Mouse (Mus musculus): ENCODE data around the gene Pip5k1a. TPM values are rescaled to one million over a fixed set of nuclear protein-coding genes. Genes with fewer than 3 reads are reported as not detected.
"Not testable (repeated sequence)": the region's sequence is repeated elsewhere in the genome, so short reads cannot be mapped to it uniquely, and the experiment has no call there.

Pip5k1a gene
- total RNA-seq, 2 experiments from 2014 or later, result 31.5 to 81.5 TPM

DNA sequence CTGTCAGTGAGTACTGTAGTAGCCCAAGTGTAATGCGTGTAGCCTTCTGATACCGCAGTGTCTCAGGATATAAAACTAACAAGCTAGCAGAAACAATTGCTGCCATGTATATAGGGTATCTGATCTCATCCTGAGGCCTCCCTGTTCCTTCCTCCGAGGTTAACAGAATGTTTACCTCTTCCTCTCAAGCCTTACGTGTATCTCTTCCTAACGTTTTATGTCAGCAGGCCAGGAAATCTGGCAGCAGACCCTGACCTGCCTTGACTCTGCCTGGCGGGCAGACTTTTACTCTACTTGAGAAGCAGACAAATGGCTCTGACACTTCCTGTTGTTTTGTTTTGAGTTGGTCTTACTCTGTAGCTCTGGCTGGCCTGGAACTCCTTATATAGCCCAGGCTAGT lies 14.8 kb upstream of the Pip5k1a start:
- ATAC-seq (replicated peaks; ENCODE audit: low FRiP score, poor library complexity, severe bottlenecking), result no peak

DNA sequence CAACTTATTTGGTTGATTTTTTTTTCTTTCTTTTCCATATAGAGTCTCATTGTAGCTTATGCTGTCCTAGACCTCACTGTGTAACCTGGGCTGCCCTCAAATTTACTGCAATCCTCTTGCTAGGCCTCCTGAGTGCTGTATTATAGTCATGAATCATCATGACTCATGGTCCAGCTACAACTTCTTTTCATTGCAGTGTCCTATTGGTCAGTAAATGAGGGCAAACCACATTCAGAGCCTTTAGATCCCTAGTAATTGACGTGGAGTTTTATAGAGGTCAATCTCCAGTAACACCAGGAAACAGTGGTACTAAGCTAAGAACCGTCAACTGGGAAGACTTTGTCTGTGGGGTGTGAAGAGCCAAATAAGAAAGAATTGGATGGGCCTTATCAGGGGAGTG lies 11.0 kb upstream of the Pip5k1a start:
- ATAC-seq (replicated peaks; ENCODE audit: low FRiP score, poor library complexity, severe bottlenecking), result no peak

DNA sequence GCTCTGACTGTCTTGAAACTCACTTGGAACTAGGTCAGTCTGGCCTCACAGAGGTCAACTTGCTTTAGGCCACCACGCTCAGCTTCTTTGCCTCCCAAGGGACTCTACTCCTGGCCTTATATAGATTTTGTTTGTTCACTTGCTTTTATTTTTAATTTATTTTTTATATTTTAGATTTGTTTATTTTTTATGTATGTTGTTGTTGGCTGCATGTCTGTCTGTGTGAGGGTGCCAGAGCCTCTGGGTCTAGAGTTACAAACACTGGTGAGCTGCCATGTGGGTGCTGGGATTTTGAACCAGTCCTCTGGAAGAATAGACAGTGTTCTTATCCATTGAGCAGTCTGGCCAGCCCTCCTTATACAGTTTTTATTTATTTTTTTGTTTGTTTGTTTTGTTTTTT lies 6.0 kb upstream of the Pip5k1a start:
- no peak for ATAC-seq (replicated peaks; ENCODE audit: low FRiP score, poor library complexity, severe bottlenecking)

DNA sequence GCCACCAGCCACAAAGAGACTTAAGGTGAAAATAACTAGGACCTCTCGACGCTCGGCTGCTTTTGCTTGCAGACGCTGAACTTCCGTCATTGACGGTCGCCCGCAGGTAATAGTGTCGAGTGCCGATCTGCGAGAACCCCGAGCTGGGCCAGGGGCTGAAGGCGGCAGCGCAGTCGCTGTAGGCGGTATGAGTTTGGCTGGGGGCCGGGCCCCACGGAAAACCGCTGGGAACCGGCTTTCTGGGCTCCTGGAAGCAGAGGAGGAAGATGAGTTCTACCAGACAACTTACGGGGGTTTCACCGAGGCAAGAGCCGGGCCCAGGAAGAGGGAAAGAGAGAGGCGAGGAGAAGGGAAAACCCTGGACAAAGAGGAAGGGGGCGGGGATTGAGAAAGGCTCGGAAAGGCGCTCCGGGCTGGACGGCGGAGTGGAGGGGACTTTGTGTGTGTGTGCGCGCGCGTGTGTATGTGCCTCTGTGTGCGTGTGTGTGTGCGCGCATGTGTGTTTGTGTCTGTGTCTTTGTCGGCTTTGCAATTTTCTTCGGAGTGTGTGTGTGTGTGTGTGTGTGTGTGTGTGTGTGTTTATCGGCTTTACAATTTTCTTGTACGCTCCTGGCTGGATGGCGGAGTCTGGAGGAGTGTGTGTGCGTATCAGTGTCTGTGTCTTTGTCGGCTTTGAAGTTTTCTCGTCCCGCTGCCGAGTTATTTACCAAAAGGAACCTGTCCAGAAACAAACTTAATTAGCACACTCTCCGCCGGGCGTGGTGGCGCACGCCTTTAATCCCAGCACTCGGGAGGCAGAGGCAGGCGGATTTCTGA lies 4.4 kb upstream of the Pip5k1a start, which contains the start of gene Vps72:
Vps72 (plus strand) TSS at position 112 of the 816 bp plus-strand sequence.
- peak; percentile 70 for ATAC-seq (replicated peaks; ENCODE audit: low FRiP score, poor library complexity, severe bottlenecking)

DNA sequence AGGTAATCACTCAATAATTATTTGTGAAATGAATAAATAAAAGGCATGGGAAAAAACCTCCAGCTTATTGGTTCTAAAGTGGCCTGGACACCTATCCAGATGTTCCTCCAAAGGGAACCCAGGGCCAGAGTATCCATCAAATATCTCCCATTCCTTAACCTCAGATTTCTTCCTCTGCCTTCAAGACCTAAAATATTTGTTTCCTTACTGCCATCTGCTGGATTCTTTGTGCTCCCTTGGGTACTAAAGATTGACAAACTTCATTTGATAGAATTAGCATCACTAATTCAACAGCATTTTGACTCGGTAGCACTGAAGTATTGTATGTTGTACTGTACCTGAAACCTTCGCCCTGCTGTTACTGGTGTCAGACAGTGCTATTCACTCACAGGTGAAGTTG lies 1.2 kb upstream of the Pip5k1a start:
- no peak for ATAC-seq (replicated peaks; ENCODE audit: low FRiP score, poor library complexity, severe bottlenecking)

DNA sequence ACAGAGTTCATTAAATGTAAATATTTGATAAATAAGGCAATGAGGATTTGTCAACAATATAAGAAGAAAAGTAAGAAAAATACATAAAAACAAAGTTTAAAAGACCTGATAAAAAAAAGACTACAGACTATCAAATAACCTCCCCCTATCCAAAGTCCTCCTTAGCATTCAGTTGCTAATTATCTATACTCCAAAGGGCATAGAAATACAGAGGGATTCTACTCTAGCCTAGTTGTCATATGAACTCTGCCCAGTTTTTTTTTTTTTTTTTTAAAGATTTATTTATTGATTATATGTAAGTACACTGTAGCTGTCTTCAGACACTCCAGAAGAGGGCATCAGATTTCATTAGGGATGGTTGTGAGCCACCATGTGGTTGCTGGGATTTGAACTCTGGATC lies 578 bp upstream of the Pip5k1a start:
- ATAC-seq (replicated peaks; ENCODE audit: low FRiP score, poor library complexity, severe bottlenecking), result not testable (repeated sequence)

DNA sequence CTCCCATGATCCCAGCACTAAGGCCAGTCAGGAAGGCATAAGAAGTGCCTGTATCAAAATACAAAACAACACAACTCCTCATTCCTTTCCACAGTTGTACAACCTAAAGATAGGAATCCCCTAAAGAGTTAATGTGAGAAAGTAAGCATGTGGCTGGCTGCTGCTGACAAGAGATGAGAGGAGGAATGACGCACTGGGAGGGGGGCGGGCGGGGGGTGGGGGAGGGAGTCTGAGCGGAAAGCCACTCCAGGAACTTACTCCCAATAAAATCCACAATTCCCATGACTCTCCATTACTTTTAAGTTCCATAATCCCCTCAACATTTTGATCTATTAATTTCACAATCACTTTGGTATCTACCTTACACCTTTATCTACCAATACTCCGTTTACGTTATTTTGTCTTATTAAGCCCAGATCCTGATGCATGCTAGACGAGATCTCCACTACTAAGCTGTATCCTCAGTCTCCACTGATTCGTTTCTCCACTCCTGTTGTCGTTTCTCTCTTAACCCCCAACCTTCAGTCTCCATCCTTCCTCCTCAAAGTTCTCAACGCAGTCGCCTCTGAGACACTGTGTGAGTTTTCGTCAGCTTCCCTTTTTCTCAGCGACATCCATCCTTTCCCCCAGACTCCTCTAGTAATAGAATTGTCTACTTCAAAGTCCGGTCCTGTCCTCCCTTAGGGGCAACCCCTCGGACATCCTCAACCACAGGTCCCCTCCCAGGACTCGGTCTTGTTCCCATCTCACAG lies 968 bp downstream of the Pip5k1a start:
- peak; percentile 8; the same call in 1 of the 2 replicates for ATAC-seq (replicated peaks; ENCODE audit: low FRiP score, poor library complexity, severe bottlenecking)

DNA sequence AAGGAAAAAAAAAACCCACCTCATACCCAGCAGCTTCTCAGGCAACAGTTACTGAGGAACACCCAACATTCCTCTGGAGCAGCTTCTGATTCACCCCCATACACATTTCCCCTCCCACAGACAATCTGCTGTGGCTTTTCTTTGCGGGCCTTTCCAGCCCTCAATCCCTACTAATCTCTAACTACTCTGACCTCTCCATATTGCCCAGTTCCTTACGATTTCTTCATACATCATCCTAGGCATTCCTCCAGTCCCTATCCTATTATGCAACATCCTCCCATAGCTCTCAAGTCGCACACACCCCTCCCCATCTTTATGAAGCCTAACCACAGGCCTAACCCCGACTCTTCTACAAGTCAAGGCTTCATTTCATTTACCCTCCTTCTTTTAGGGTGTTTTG lies 1.6 kb downstream of the Pip5k1a start:
- ATAC-seq (replicated peaks; ENCODE audit: low FRiP score, poor library complexity, severe bottlenecking), result no peak

DNA sequence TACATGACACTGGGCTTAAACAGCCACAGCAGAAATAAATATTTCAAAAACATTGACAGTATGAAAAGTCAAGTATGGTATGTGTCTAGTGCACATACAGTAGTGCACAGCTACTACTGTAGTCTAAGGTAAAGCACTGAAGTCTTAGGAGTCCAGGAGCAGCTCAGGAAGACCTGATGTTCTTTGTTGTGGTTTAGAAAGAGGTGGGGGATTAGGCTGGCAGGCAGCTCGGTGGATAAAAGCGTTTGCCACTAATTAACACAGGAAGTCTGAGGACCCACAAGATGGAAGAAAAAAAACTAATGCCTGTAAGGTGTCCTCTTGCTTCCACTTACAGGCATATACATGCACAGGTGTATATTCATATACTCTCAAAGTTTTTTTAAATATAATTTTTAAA lies 5.9 kb downstream of the Pip5k1a start:
- ATAC-seq (replicated peaks; ENCODE audit: low FRiP score, poor library complexity, severe bottlenecking), result no peak

DNA sequence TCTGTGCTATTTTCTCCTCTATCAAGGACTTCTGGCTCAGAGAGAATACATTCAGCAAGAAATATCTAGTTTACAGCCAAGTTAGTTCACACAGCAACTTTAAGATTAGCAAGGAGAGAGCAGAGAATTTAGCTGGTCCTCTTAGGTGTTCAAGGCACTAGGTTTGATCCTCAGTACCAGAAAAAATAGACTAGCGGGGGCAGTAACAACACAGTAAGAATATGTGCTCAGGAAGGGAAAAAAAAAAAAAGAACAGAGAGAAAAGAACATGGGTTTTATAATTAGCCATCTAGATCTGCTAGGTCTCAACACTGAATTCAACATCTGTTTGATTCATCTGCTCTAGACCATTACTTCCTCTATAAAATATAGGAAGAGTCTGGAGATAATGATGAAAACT lies 18.7 kb downstream of the Pip5k1a start:
- no peak for ATAC-seq (replicated peaks; ENCODE audit: low FRiP score, poor library complexity, severe bottlenecking)

DNA sequence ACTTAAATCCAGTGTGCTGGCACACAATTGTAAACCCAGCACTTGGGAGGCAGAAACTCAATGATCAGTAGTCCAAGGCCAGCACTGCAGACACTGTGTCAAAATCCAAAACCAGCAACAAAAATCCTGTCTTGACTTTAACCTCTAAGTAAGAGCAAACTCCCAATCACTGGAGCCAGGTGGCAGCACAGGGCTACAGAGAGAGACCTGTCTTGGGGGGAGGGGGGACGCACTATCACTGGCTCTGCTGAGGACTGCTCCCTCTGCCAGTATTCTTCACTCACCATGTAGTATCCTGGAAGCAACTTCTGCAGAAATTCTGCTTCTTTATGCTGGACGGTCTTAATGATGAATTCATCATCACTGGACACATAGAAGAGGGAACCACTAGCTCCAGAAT lies 35.1 kb downstream of the Pip5k1a start:
- no peak for ATAC-seq (replicated peaks; ENCODE audit: low FRiP score, poor library complexity, severe bottlenecking)

DNA sequence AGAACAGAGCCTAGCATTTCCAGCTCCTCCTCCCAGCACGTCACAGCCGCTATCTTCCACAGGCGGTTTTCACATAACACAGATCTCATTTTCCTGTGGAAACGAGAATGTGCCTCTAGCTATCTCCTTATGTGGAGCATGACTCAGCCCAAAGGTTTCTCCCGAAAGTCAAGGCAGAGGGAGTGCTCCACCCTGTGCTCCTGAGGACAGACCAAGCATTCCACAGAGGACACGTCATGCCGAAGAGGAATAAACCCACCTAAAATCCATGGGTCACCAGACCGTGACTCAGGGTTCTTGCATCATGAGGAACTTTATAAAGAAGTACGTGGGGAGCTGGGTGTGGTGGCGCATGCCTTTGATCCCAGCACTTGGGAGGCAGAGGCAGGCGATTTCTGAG lies 40.2 kb downstream of the Pip5k1a start:
- no peak for ATAC-seq (replicated peaks; ENCODE audit: low FRiP score, poor library complexity, severe bottlenecking)

DNA sequence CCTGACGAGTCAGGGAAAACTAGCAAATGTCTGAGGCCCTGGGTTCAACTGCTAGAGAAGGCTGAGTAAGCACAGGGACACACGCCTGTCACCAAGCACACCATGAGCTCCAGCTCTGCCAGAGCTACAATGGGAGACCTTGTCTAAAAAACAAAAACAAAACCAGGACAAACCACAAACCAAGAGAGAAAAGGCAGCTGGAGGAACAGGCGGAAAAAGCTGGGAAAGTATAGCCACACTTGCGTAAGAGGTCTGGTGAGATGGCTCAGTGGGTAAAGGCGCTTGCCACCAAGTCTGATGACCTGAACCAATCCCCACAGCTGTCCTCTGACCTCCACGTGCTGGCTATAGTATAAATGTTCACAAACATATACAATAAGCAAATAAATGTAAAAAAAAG lies 40.6 kb downstream of the Pip5k1a start:
- no peak for ATAC-seq (replicated peaks; ENCODE audit: low FRiP score, poor library complexity, severe bottlenecking)

DNA sequence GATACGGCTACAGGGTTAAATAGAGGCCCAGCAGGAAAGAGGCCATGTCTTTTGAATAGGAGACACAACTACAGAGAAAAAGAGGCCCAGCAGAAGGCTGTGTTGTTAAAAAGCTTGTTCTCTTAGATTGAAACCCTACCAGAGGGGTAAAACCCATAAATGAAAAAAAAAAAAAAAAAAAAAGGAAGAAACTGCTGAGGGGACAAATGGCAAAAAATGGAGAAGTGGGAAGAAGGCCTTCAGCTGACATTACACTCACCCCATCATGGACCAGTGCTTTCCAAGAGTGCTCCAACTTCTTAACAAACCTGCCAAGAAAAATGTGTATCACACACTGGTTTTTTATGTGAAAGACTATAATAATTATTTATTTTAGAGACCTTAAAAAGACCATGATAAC lies 41.2 kb downstream of the Pip5k1a start:
- no peak for ATAC-seq (replicated peaks; ENCODE audit: low FRiP score, poor library complexity, severe bottlenecking)

DNA sequence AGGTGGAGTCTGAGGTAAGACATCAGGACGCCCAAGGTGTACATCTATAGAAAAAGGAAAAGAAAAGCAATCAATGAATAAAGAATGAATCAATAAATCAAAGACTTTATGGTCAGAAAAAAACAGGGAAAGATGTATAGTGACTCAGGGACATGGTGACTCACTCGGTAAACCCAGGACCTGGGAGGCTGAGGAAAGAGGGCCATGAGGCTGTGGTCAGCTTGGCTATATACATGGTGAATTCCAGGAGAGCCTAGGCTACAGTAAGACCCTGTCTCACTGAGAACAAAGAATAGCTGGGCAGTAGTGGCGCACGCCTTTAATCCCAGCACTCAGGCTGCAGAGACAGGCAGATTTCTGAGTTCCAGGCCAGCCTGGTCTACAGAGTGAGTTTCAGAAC lies 43.0 kb downstream of the Pip5k1a start:
- no peak for ATAC-seq (replicated peaks; ENCODE audit: low FRiP score, poor library complexity, severe bottlenecking)

DNA sequence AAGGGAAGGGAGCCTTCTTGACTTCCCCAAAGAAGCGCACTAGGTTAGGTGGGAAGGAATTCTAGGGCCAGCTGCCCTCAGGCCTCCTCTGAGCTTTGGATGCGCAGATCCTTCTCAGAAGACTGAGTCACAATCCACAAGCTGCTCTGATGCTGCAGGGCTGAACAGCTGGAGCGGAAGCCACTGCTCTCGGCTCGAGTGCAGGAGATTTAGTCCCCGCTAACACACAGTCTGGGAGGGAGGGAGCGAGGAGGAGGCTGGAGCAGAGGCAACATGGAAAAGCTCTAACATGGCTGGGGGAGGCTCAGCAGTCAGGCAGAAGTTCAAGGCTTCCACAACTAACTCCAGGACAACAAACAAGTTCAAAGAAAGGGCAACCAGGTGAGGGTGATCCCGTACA lies 48.7 kb downstream of the Pip5k1a start:
- no peak for ATAC-seq (replicated peaks; ENCODE audit: low FRiP score, poor library complexity, severe bottlenecking)

DNA sequence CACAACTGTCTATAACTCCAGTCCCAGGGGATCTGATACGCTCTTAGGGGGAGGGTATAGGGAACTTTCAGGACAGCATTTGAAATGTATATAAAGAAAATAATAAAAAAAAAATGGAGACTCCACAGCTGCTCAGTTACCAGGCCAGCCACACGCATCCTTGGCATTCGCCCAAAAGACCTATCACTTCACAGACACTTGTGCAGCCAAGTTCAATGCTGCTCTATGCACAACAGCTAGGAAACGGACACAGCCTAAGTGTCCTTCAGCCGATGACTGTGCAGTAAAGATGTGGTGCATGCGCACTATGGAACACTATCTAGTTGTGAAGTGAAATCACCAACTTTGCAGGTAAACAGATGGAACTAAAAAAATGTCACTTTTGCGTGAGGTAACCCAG lies 50.5 kb downstream of the Pip5k1a start:
- ATAC-seq (replicated peaks; ENCODE audit: low FRiP score, poor library complexity, severe bottlenecking), result peak; percentile 77

DNA sequence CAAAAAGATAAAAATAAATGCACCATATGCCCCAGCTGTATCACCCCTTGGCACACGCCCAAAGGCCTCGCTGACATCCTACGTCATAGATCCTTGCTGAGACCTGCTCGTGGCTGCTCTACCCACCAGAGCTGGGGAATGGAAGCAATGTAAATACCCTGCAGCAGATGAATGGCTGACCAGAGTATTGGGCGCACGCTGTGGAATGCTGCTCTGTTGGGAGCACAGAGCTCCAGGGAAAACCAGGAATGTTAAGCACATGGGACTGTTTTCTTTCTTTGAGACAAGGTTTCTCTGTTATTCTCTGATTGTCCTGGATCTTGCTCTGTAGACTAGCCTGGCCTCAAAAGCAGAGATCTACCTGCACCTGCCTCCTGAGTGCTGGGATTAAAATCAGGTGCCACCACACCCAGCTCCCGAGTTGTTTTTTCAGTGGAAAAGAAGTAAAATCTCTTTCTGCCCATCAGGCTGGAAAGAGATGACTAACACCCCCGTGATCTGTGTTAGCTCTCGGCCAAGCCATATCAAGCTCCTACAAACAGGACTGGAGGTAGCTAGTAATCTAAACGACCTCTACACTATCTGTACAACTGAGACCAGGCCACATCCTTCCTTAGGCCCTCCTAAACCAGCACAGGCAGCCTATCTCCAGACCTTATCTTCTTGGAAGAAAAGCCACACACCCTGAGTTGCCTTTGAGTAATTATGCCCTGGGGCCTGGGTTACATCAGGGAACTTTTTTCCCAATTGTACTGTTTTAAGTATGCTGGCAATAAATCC lies 52.1 kb downstream of the Pip5k1a start:
- ATAC-seq (replicated peaks; ENCODE audit: low FRiP score, poor library complexity, severe bottlenecking), result 0 out of 2 replicates have a peak, but pooled peaks have one; percentile 32

DNA sequence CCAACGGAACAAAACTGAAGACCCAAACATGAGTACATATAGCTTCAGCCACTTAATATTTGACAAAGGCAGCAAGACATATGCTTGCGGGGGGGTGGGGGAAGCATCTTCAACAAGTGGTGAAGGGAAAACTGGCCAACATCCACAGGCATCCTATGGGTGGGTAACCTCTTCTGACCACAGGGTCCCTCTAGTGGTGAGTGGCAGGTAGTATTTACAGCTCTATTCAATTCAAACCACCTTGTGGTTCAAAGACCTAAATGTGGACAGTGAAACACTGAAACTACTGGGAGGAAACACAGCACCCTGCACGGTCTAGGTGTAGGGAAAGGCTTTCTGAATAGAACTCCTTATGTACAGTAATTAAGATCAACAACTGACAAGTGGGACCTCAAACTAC lies 53.0 kb downstream of the Pip5k1a start:
- peak; percentile 74 for ATAC-seq (replicated peaks; ENCODE audit: low FRiP score, poor library complexity, severe bottlenecking)

DNA sequence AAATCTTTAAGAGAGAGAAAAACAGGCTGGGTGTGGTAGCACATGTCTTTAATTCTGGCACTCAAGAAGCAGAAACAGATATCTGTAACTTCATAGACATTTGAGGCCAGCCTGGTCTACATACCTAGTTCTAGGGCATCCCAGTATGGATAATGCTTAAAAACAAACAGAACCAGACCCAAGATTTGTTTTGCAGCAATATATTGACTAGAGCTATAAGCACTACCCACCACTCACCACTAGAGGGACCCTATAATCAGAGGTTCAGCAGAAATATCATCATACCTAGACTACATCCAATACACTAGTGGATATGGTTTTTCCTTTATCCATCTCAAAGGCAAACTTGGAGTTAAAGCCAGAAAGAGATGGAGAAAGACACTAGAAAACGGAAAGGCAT lies 53.8 kb downstream of the Pip5k1a start:
- ATAC-seq (replicated peaks; ENCODE audit: low FRiP score, poor library complexity, severe bottlenecking), result peak; percentile 67
